Mouse (Mus musculus): Measurements from ENCODE around the gene Cacna2d4.

DNA sequence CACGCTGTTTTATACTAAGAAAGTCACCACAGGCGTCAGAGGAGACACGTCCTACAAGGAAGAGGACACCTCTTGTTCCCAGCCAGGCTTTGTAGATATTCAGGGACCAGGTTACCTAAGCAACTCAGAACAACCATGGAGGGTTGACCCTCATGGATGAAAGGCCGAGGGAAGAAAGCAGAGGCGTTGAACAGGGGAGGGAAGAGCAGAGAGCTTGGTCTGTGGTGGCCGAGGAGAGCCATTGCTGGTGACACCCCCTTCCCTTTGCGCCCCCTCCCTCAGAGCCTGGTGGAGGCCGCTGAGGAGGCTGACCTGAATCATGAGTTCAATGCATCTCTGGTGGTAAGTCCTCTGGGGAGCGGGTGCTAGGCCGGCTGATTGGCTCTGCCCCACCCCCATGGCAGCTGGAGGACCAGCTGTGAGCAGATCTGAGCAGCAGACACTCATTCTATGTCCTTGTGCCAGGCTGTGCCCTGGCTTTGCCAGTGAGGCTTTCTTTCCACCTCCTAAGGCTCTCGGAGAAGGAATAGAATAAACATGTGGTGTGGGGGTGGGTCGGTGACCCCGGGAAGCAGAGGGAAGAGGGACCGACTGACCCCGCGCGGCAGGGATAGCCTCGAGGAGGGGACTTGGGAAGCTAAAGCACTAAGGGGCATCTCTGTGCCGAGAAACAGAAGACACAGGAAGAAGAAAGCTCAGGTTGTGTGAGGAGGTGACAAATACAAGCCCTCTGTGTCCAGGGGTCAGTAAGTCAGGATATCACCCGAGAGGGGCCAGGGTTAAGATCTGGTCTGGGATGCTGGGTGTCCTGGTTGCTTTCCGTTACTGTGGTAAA, 4.8 kb downstream of the Cacna2d4 start:
- no peak for TF ChIP-seq ZNF384 (IDR thresholded peaks at IDR 0.05; ENCODE audit: low read depth, low read length)
- no peak for TF ChIP-seq HCFC1 (IDR thresholded peaks at IDR 0.05; ENCODE audit: borderline replicate concordance, insufficient read depth, low read length)
- no peak for TF ChIP-seq MAFK (IDR thresholded peaks at IDR 0.05; ENCODE audit: insufficient read depth, low read depth, low read length)
- no peak for TF ChIP-seq CHD2 (IDR thresholded peaks at IDR 0.05; ENCODE audit: low read depth, low read length)

Data from ES-E14 (cell line).